Mouse (Mus musculus): ENCODE measurements around the gene Gsg1l. TPM values are rescaled to one million over a fixed set of nuclear protein-coding genes. Genes with fewer than 3 reads are reported as not detected.

The Gsg1l gene
- polyA plus RNA-seq, 1 experiment from 2014 or later, result 0.70 TPM

Other genes starting within 250 kb of the Gsg1l start
- gene Xpo6, start 118.1 kb upstream of the Gsg1l start, polyA plus RNA-seq (2014; fragmentation: Nextera tagmentation; extraction: Ambion mirVana), result 60.8 and 61.0 TPM in 2 replicates
- 88.3 and 101 TPM in 2 replicates for gene Sbk1, start 190.2 kb upstream of the Gsg1l start, polyA plus RNA-seq (2014; fragmentation: Nextera tagmentation; extraction: Ambion mirVana)

Data from embryonic facial prominence, embryonic 11.5 days (tissue).